Mouse (Mus musculus): ENCODE data around the gene Cyp2d12. TPM values are rescaled to one million over a fixed set of nuclear protein-coding genes. Genes with fewer than 3 reads are reported as not detected.
"Not testable (repeated sequence)": the region's sequence is repeated elsewhere in the genome, so short reads cannot be mapped to it uniquely, and the experiment has no call there.

The Cyp2d12 gene
- polyA plus RNA-seq (2021), result not detected

DNA sequence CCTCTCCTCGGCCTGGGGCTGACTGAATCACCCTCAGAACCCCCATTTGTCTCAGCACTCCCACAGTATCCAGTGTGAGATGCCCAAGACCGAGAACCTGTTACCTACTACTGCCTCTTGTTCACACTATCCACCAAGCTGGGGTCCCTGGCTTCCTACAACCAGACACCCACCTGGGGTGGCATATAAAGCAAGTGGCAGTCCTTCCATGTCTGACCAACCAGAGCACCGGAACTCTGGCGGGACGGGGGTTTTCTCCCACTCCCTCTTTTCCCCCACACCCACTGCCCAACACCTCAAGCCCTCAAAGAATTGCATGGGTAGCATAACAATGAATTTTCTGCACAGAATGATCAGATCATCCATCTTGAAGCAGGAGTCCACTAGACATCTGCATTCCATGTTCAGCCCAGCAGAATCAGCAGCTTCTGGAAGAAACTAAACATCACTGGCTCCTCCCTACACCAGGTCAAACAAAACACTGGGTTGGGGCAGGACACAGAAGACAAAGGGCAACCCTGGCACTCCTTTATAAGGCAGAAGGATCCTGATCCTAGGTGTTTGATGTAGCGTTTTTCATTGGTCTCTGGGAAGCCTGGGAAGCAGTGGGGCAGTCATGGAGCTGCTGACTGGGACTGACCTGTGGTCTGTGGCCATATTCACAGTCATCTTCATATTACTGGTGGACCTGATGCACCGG is at the start of gene Cyp2d12:
Gene Cyp2d12 (plus strand): TSS at position 542 of the 700 bp plus-strand sequence.
- DNase-seq (ENCODE audit: low read depth, low spot score) (no peak), ATAC-seq (no peak)
- in situ Hi-C loops (cut with MboI; ENCODE audit: low pct_unique_long_range_greater_than_20kb), result loop anchor here (5.0 kb wide), 1 partner anchor 97 kb away; no protein-coding TSS in a partner anchor
- no peak for TF ChIP-seq CTCF (IDR thresholded peaks at IDR 0.05)
- no peaks in the 10 kb centered on the region for H3K27me3 ChIP-seq
- CTCF ChIA-PET, result no interaction called here
- POLR2A ChIA-PET, result no interaction called here

DNA sequence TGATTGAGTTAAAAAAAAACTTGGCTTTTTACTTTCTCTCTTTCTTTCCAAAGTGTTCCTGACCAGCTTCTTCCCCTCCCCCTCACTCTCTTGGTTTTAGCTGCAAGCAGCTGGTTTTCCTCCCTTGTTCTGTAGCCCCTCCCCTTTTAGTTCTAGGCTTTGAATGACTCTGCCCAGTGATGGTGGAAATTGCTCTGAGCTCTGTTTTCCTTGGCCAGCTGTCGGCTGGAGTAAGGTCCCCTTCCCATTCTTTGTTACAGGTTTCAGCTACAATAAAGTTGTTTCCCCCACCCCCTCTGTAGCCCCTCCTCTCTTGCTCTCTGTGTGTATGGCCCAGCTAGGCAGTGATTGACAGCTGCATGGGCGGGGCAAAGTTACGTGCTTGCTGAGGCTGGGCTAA is 47.9 kb upstream of the Cyp2d12 start:
- in situ Hi-C loops (cut with MboI; ENCODE audit: low pct_unique_long_range_greater_than_20kb), result no loop called here

DNA sequence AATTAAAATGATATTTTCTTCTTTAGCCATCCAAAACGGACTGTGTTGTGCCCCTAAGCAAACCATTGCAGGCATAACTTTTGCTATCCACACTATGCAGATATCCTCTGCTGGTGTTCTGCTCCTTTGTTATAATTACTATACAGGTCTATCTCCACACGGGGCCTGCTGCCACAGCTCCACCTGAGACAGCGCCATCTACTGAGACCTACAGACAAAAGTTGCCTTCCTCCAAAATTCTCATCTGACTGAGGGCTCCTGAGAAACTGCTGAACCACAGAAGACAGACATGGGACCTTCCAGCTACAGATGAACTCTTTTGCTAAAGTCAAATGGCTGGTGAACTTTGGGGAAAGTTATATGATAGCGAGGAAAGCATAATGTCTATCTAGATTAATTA is 47.1 kb upstream of the Cyp2d12 start:
- CTCF ChIA-PET; H3K27me3 ChIP-seq; ATAC-seq; DNase-seq (ENCODE audit: low read depth, low spot score); POLR2A ChIA-PET; in situ Hi-C loops (cut with MboI; ENCODE audit: low pct_unique_long_range_greater_than_20kb): not testable (repeated sequence)
- peak; percentile 31 for TF ChIP-seq CTCF (IDR thresholded peaks at IDR 0.05)

More for the DNA sequence above, 47.9 kb upstream of the Cyp2d12 start:
- DNase-seq (ENCODE audit: low read depth, low spot score) (no peak), ATAC-seq (no peak)
- POLR2A ChIA-PET, result no interaction called here
- TF ChIP-seq CTCF (IDR thresholded peaks at IDR 0.05), result no peak
- CTCF ChIA-PET, result no interaction called here
- no peaks in the 10 kb centered on the region for H3K27me3 ChIP-seq

DNA sequence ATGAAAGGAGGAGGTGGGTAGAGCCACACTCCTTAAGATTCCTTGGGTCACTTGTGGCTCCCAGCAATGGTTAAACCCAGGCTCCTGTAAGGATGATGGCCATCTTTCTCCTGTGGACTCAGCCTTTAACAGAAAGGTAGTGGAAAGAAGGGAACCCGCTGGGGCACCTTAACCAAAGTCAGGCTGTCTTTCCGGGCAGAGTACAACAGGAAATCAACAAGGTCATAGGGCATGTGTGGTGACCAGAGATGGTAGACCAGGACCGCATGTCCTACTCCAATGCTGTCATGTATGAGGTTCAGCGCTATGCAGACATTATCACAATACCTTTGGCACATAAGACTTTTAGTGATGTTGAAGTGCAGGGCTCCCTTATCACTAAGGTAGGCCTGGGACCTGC is 45.4 kb upstream of the Cyp2d12 start:
- ATAC-seq; POLR2A ChIA-PET; H3K27me3 ChIP-seq; DNase-seq (ENCODE audit: low read depth, low spot score); CTCF ChIA-PET; in situ Hi-C loops (cut with MboI; ENCODE audit: low pct_unique_long_range_greater_than_20kb): not testable (repeated sequence)

DNA sequence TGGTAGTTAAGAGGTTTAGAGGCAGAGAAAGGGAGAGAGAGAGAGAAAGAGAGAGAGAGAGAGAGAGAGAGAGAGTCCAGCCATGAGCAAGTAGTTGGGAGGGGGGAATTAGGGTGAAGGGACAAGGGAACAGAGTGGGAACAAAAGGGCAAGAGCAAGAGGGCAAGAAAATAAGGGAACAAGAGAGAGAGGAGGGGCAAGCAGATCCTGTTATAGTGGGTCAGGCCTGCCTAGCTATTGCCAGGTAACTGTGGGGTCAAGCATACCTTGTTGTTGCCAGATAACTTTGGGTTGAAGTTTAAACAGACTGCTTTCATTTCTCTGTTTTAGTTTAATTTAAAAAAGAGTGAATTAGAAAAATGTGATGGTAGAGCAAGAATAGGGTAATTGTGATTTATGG is 44.4 kb upstream of the Cyp2d12 start:
- DNase-seq (ENCODE audit: low read depth, low spot score); in situ Hi-C loops (cut with MboI; ENCODE audit: low pct_unique_long_range_greater_than_20kb); CTCF ChIA-PET; POLR2A ChIA-PET; ATAC-seq; H3K27me3 ChIP-seq: not testable (repeated sequence)

DNA sequence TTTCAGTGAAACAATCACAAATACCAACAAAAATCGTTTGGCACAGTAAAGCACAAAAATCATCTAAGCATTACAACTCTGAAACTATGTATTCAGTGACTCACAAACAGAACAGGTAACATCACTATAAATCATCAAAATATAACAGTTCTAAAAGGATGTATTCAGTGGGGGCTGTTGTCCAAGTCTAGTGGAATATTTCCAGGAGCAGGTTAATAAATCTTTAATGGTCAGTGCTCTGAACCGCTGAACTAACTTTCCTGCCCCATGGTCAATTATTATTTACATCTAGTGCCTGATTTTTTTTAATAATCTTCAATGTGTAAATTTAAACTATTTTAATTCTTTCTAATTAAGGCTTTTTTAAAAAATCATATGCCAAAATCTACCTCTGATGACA is 42.8 kb upstream of the Cyp2d12 start:
- POLR2A ChIA-PET; CTCF ChIA-PET; in situ Hi-C loops (cut with MboI; ENCODE audit: low pct_unique_long_range_greater_than_20kb); ATAC-seq; DNase-seq (ENCODE audit: low read depth, low spot score); H3K27me3 ChIP-seq: not testable (repeated sequence)

DNA sequence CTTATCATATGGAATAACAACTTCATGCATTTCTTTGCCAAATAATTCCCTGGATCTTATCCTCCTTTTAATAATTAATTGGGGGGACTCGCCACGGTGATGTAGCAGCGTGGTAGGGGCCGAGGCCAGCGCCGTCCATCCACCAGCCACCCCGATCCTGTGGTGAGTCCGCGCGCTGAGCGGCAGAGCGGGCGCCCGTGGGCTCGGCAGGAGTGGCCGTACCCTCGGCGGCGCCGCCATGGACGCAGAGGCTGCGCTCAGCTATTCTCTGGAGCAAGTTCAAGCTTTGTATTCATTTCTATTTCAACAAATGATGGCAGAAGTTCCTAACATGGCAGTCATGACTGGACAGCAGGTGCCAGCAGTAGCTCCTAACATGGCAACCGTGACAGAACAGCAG is 38.7 kb upstream of the Cyp2d12 start:
- CTCF ChIA-PET; POLR2A ChIA-PET; ATAC-seq; DNase-seq (ENCODE audit: low read depth, low spot score); H3K27me3 ChIP-seq; in situ Hi-C loops (cut with MboI; ENCODE audit: low pct_unique_long_range_greater_than_20kb): not testable (repeated sequence)

DNA sequence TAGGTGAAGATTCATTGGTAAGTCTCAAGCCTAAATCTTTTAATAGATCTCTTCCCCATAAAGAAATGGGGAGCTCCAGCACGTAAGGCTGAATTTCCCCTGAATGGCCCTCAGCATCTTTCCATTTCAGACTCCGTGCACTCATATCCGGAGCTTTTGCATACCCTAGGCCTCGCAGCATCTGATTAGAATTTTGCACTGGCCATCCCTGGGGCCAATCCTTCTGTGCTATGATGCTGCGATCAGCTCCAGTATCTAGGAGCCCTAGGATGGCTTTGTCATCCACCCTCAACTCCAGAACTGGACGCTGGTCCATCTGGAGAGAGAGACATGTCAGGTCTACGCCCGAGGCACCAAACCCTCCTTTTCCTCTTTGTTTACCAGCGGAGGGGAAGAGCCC is 27.5 kb upstream of the Cyp2d12 start:
- DNase-seq (ENCODE audit: low read depth, low spot score); ATAC-seq; POLR2A ChIA-PET; in situ Hi-C loops (cut with MboI; ENCODE audit: low pct_unique_long_range_greater_than_20kb); H3K27me3 ChIP-seq; CTCF ChIA-PET: not testable (repeated sequence)

DNA sequence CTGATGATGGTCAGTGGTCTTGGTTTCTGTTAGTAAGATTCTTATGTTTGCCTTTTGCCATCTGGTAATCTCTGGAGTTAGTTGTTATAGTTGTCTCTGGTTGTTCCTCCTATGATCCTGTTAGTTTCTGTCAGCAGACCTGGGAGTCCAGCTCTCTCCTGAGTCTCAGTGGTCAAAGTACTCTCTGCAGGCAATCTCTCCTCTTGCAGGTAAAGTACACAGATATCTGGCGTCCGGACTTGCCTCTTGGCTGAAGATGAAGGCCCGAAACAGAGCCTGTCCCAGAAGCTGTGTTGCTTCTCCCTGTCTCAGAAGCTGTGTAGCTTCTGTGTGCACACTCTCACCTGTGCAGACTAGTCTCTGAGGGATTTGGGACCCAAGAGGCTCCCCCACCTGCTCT is 22.2 kb upstream of the Cyp2d12 start:
- POLR2A ChIA-PET, result not testable (repeated sequence)

DNA sequence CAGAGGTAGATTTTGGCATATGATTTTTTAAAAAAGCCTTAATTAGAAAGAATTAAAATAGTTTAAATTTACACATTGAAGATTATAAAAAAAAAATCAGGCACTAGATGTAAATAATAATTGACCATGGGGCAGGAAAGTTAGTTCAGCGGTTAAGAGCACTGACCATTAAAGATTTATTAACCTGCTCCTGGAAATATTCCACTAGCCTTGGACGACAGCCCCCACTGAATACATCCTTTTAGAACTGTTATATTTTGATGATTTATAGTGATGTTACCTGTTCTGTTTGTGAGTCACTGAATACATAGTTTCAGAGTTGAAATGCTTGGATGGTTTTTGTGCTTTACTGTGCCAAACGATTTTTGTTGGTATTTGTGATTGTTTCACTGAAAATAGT is 11.9 kb upstream of the Cyp2d12 start:
- ATAC-seq; H3K27me3 ChIP-seq; POLR2A ChIA-PET; CTCF ChIA-PET; in situ Hi-C loops (cut with MboI; ENCODE audit: low pct_unique_long_range_greater_than_20kb); DNase-seq (ENCODE audit: low read depth, low spot score): not testable (repeated sequence)

More for the DNA sequence above, 22.2 kb upstream of the Cyp2d12 start:
- ATAC-seq; DNase-seq (ENCODE audit: low read depth, low spot score); CTCF ChIA-PET; in situ Hi-C loops (cut with MboI; ENCODE audit: low pct_unique_long_range_greater_than_20kb); H3K27me3 ChIP-seq: not testable (repeated sequence)

DNA sequence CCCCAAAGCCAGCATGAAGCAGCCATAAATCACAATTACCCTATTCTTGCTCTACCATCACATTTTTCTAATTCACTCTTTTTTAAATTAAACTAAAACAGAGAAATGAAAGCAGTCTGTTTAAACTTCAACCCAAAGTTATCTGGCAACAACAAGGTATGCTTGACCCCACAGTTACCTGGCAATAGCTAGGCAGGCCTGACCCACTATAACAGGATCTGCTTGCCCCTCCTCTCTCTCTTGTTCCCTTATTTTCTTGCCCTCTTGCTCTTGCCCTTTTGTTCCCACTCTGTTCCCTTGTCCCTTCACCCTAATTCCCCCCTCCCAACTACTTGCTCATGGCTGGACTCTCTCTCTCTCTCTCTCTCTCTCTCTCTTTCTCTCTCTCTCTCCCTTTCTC is 10.3 kb upstream of the Cyp2d12 start:
- ATAC-seq; DNase-seq (ENCODE audit: low read depth, low spot score); H3K27me3 ChIP-seq; POLR2A ChIA-PET; CTCF ChIA-PET; in situ Hi-C loops (cut with MboI; ENCODE audit: low pct_unique_long_range_greater_than_20kb): not testable (repeated sequence)

DNA sequence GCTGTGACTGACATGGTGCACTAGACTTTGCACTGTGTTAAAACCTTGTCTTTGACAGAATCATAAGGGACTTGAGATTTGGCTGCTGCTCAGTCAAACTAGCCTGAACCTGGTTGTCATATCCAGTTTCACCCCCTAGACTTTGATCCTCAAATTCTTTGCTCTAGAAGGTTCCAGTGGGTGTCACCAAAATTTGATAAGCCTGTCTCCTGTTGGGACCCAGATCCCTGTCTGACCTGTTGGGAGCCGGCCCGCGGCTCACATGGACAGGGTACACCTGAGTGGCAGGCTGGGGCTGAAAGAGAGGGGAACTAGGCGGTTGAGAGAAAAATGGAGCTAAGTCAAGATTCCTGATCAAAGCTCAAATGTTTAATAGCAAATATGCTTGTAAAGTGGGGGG is 7.1 kb upstream of the Cyp2d12 start:
- ATAC-seq; H3K27me3 ChIP-seq; DNase-seq (ENCODE audit: low read depth, low spot score); in situ Hi-C loops (cut with MboI; ENCODE audit: low pct_unique_long_range_greater_than_20kb); CTCF ChIA-PET; POLR2A ChIA-PET: not testable (repeated sequence)

DNA sequence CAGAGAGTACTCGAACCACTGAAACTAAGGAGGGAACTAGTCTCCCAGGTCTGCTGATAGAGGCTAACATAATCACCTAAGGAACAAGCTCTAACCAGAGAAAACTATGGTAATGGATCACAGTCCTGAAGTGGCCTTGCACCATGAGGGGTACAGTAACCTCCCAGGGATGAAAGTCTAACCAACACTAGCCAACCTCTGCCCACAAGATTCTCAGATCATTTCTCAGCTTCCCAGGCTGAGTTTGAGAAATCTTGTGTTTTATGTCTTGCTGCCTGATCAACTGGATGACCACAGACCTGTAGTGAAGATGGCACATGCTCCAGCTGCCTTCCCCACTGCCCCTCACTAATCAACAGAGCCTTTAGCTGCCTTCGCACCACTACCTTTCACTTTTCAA is 1.7 kb upstream of the Cyp2d12 start:
- peak; percentile 44 for ATAC-seq
- in situ Hi-C loops (cut with MboI; ENCODE audit: low pct_unique_long_range_greater_than_20kb); CTCF ChIA-PET; H3K27me3 ChIP-seq; POLR2A ChIA-PET: not testable (repeated sequence)
- peak; percentile 76 for DNase-seq (ENCODE audit: low read depth, low spot score)
